Mouse (Mus musculus) hindbrain, postnatal 0 days (tissue): ENCODE measurements around the gene Aldh1a3. TPM values are rescaled to one million over a fixed set of nuclear protein-coding genes. Genes with fewer than 3 reads are reported as not detected.

ENCODE experiments used
- ATAC-seq: fragments of 200-750 bp; cut with Nextera tagmentation; 2 replicates; pipeline ENCODE4 v1.8.0; 2017; ENCODE audit warnings: mild to moderate bottlenecking, moderate TSS enrichment, moderate library complexity
- DNase-seq: peaks from one replicate; pipeline ENCODE4 v3.0.0-alpha.2; 2015; ENCODE audit warnings: low spot score
- H3K27ac ChIP-seq: fragments of 300-500 bp; sonication (generic); 2 replicates; pipeline ENCODE4 v1.5.1; 2014; ENCODE audit warnings: mild to moderate bottlenecking
- H3K27me3 ChIP-seq: fragments of 300-500 bp; sonication (generic); 2 replicates; pipeline ENCODE4 v1.6.1; 2014; ENCODE audit warnings: low read length, mixed read lengths; ENCODE audit not compliant: insufficient read depth
- H3K36me3 ChIP-seq: fragments of 300-500 bp; sonication (generic); 2 replicates; pipeline ENCODE4 v1.6.1; 2014; ENCODE audit warnings: low read length, mixed read lengths; ENCODE audit not compliant: insufficient read depth
- H3K4me1 ChIP-seq: fragments of 300-500 bp; sonication (generic); 2 replicates; pipeline ENCODE4 v1.6.1; 2014; ENCODE audit warnings: antibody characterized with exemption, low read length, mixed read lengths; ENCODE audit not compliant: insufficient read depth
- H3K4me2 ChIP-seq: fragments of 300-500 bp; sonication (generic); 2 replicates; pipeline ENCODE4 v1.6.1; 2014; ENCODE audit warnings: low read depth, mild to moderate bottlenecking, low read length, moderate library complexity, mixed read lengths
- H3K4me3 ChIP-seq: fragments of 300-500 bp; sonication (generic); 2 replicates; pipeline ENCODE4 v1.5.1; 2014; ENCODE audit warnings: low read length
- H3K9ac ChIP-seq: fragments of 300-500 bp; sonication (generic); replicated peaks from 2 replicates; pipeline ENCODE4 v1.6.1; 2014; ENCODE audit warnings: mild to moderate bottlenecking, low read length, moderate library complexity, mixed read lengths
- H3K9me3 ChIP-seq: fragments of 300-500 bp; sonication (generic); 2 replicates; pipeline ENCODE4 v1.6.1; 2016; ENCODE audit warnings: low read length, mixed read lengths
- CTCF ChIP-seq: IDR thresholded peaks from 2 replicates; pipeline ENCODE4 v1.5.1; 2016; ENCODE audit warnings: antibody characterized with exemption, control low read depth, low read depth
- WGBS: fragments of 180-500 bp; shearing (Covaris S2); extraction: QIAGEN DNeasy Blood & Tissue Kit; methylation state at CpG from one replicate; pipeline ENCODE4 v1.1.7; 2014; 5-methylcytosine and 5-hydroxymethylcytosine counted together
- polyA plus RNA-seq: library from polyadenylated mRNA; unstranded; fragments of >200 nt; fragmentation: Nextera tagmentation; extraction: Ambion mirVana; gene quantifications from 2 replicates; pipeline ENCODE4 v1.2.1, GENCODE M21; 2015
- total RNA-seq: library from RNA; depleted of rRNA; stranded (reverse); fragments of >200 nt; gene quantifications from 2 replicates; pipeline ENCODE4 v1.2.3, GENCODE M21; 2014

The Aldh1a3 gene
- total and polyA plus RNA-seq, 2 experiments from 2014 or later, result 3.5 to 4.6 TPM

DNA sequence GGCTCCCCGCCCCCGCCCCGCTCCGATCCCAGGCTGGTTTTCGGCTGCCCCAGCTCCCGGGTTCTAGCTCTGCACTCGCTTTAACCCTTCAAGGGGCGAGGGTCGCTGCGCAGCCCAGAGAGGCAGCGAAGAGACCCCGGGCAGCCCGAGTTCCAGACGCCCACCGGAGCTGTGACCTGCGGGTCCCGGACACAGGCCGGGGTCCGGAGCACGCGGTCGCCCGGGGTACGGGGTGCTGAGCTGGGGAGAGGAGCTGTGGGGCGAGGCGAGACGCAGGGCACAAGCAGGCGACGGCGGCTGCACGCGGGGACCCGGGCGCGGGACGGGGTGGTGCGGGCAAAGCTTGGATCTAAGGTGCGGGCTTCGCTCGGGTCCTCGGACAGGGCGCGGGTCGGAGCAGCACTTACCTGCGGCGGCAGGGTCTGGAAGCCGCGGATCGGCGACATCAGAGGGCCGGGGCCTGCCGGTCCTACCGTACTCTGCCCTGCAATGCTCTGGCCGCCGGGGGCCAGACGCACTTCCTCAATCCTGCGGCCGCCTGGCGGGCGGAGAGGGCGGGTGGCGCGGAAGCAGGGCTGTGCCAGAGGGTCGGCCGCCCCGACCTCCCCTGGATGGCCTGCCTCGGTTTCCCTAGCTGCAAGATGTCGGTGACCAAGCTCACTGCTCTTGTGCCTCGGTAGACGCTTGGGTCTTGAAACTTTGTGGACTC, 39.4 kb downstream of the Aldh1a3 start, which contains the start of gene Lrrk1:
Lrrk1 (minus strand) TSS at position 538 of the 709 bp plus-strand sequence.
- 0 out of 2 replicates have a peak within 1 kb of the TSS, but pooled peaks have one; percentile 36 for H3K27ac ChIP-seq

DNA sequence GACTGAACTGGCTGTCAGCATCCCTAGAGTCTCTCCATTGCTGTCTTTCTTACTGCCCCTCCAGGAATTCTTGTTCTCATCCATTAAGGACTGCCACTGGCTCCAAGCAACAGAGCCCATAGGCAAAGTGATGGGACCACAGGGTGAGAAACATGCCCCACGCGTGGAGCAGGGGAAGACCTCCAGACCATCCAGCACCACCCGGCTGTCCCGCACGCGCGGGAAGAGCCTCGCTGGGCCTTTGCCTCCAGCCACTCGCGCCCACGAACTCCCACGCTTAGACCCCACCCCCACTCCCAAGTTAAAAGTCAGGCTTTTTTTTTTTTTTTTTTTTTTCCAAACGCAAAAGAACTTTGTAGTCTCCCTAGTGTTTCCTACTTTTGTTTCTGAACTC, 39.9 kb downstream of the Aldh1a3 start:
- Histone ChIP-seq H3K27me3 (0 out of 2 replicates have a peak, but pooled peaks cover 2% of the 10 kb centered on the region), H3K9me3 (no peaks in the 10 kb centered on the region), H3K36me3 (no peaks in the 10 kb centered on the region), H3K27ac (no peak overlapping the region), H3K9ac (peak overlapping the region; percentile 56), H3K4me1 (0 out of 2 replicates have a peak, but pooled peaks cover 6% of the 10 kb centered on the region), H3K4me3 (peak overlapping the region; percentile 54), H3K4me2 (peak overlapping the region; percentile 99)
- TF ChIP-seq CTCF, result no peak
- DNase-seq, result no peak
- WGBS, result 2% methylated on average over 13 of the region's 13 CpGs
- ATAC-seq, result no peak

More for the DNA sequence above, 39.4 kb downstream of the Aldh1a3 start, which contains the start of gene Lrrk1:
- Histone ChIP-seq H3K27me3 (0 out of 2 replicates have a peak, but pooled peaks cover 2% of the 10 kb centered on the region), H3K9ac (peak within 1 kb of the TSS; percentile 56), H3K4me1 (0 out of 2 replicates have a peak, but pooled peaks cover 6% of the 10 kb centered on the region), H3K4me2 (peak within 1 kb of the TSS; percentile 99), H3K4me3 (peak within 1 kb of the TSS; percentile 54), H3K9me3 (no peaks in the 10 kb centered on the region), H3K36me3 (no peaks in the 10 kb centered on the region)
- WGBS, result 2% methylated on average over 69 of the region's 70 CpGs
- DNase-seq, result peak; percentile 51
- ATAC-seq, result peak; percentile 54; the same call in 1 of the 2 replicates
- TF ChIP-seq CTCF, result peak; percentile 42

DNA sequence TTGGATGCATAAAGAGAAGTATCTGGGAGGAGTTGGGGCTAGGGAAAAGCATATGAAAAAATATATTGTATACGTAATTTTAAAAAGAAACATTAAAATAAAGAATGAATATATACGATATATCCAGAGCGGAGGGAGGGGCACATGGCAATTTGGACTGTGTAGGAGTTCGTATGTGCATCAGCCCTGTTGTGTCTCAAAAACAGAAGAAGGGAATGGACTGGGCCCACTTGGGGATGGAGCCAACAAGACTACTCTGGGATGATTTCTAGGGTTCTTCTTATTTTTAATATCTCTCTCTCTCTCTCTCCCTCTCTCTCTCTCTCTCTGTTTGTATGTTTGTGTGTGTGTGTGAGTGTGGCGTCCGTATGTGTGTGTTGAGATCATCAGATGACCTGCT, 40.9 kb downstream of the Aldh1a3 start:
- H3K9ac ChIP-seq, result no peak overlapping the region
- TF ChIP-seq CTCF, result no peak
- ATAC-seq (no peak), DNase-seq (no peak)
- WGBS, result 96% methylated on average over 6 of the region's 6 CpGs
- H3K27ac ChIP-seq, result no peak overlapping the region
- H3K9me3 ChIP-seq, result no peaks in the 10 kb centered on the region
- H3K4me2 ChIP-seq, result no peak overlapping the region
- no peak overlapping the region for H3K4me3 ChIP-seq
- H3K36me3 ChIP-seq, result no peaks in the 10 kb centered on the region
- 0 out of 2 replicates have a peak, but pooled peaks cover 6% of the 10 kb centered on the region for H3K4me1 ChIP-seq
- H3K27me3 ChIP-seq, result 0 out of 2 replicates have a peak, but pooled peaks cover 2% of the 10 kb centered on the region

DNA sequence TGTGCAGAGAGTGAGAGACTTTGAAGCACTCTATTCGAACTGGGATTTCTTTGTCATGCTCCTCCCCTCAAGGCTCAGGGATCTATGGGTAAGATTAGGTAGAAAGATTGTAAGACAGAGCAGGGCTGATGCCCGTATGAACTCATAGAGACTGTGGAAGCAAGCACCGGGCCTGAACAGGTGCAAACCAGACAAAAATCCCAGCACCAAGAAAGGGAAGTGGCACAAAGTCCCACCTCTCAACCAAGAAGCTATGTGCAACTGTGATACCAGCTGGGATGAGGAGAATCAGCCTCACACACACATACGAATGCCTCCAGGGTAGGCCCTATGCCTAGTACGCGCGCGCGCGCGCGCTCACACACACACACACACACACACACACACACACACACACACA, 41.5 kb downstream of the Aldh1a3 start:
- 0 out of 2 replicates have a peak, but pooled peaks cover 2% of the 10 kb centered on the region for H3K27me3 ChIP-seq
- H3K36me3 ChIP-seq, result no peaks in the 10 kb centered on the region
- no peak overlapping the region for H3K27ac ChIP-seq
- no peak overlapping the region for H3K9ac ChIP-seq
- no peak overlapping the region for H3K4me2 ChIP-seq
- DNase-seq, result no peak
- H3K4me3 ChIP-seq, result no peak overlapping the region
- WGBS, result 91% methylated on average over 12 of the region's 12 CpGs
- H3K4me1 ChIP-seq, result 0 out of 2 replicates have a peak, but pooled peaks cover 6% of the 10 kb centered on the region
- TF ChIP-seq CTCF, result no peak
- H3K9me3 ChIP-seq, result no peaks in the 10 kb centered on the region
- ATAC-seq, result no peak

DNA sequence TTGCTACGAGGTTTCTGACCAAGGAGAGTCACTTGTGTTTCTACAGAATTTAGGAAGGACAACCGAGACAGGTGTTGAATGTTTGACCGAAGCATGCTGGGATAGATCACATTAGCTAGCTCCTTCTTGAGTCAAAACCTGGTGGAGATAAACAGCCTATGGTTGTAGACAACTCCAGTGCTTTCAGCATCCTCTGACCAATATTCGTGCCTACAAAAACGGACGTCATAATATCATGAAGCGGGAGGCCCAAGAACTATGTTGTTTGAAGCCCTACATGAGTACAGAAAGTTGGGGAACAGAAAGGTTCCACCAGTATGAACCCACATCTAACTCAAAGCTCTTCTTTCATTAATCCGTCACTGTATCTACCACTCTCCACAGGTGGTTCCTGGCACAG, 42.4 kb downstream of the Aldh1a3 start:
- Histone ChIP-seq H3K27me3 (0 out of 2 replicates have a peak, but pooled peaks cover 2% of the 10 kb centered on the region), H3K9me3 (no peaks in the 10 kb centered on the region), H3K27ac (no peak overlapping the region), H3K4me3 (no peak overlapping the region), H3K4me2 (no peak overlapping the region), H3K36me3 (no peaks in the 10 kb centered on the region), H3K4me1 (0 out of 2 replicates have a peak, but pooled peaks cover 6% of the 10 kb centered on the region), H3K9ac (no peak overlapping the region)
- ATAC-seq (no peak), DNase-seq (no peak)
- WGBS, result 90% methylated on average over 8 of the region's 8 CpGs
- TF ChIP-seq CTCF, result no peak

DNA sequence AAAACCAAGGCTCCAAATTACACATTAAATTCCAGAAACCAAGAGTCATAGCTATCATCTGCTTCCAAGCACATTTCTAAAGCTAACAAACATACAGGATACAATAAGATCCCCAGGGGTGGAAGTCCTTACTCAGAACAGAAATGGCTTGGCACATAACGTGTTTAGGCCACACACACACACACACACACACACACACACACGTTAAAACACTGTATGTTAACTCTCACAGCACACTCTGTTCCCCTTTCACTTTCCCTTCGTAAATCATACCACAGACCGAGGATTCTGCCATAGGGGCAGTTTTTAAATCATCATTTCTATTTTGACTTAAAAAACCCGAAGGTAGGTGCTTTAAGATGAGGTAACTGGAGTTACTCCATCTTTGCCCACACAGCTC, 43.1 kb downstream of the Aldh1a3 start:
- 0 out of 2 replicates have a peak, but pooled peaks cover 2% of the 10 kb centered on the region for H3K27me3 ChIP-seq
- H3K27ac ChIP-seq, result no peak overlapping the region
- H3K4me2 ChIP-seq, result no peak overlapping the region
- no peaks in the 10 kb centered on the region for H3K9me3 ChIP-seq
- DNase-seq, result no peak
- 72% methylated on average over 5 of the region's 5 CpGs for WGBS
- no peak for TF ChIP-seq CTCF
- H3K4me3 ChIP-seq, result no peak overlapping the region
- no peaks in the 10 kb centered on the region for H3K36me3 ChIP-seq
- ATAC-seq, result no peak
- H3K4me1 ChIP-seq, result 0 out of 2 replicates have a peak, but pooled peaks cover 6% of the 10 kb centered on the region
- no peak overlapping the region for H3K9ac ChIP-seq
